Mouse (Mus musculus) liver, postnatal 0 days (tissue): ENCODE data around the gene Pou2f3.

ENCODE experiments used
- CTCF ChIP-seq: sonication (generic); IDR thresholded peaks from 2 replicates; pipeline ENCODE4 v1.5.1; 2016; ENCODE audit warnings: antibody characterized with exemption, low read depth
- EP300 ChIP-seq: IDR thresholded peaks from 2 replicates; pipeline ENCODE4 v1.6.1; 2016; ENCODE audit warnings: antibody characterized with exemption, low read depth, mild to moderate bottlenecking

- TF ChIP-seq EP300 (no peak), CTCF (no peak)
These were observed 25.9 kb upstream of the Pou2f3 start for GRCm38 (mm10) chr9:43236106-43236505.
